Comparison of ENCODE assay signal across 19 mouse cellular contexts in genomic region chr12:82364186-82364585, GRCm38 (mm10).
"Had no signal": no experiment of that assay in that cellular context is flagged by ENCODE, and none has a peak within 500 bp of the region (broad histone marks: within the 10 kb centered on the region; RNA-seq: fewer than 3 reads in every experiment).

No protein-coding gene starts in this region.

- ATAC-seq: midbrain, embryonic 16.5 days had no signal

- H3K9me3 ChIP-seq: midbrain, embryonic 10.5 days; neural tube, embryonic 13.5 days; neural tube, embryonic 15.5 days had no signal

- H3K4me3 ChIP-seq: midbrain, embryonic 10.5 days; myocyte; neural tube, embryonic 13.5 days; neural tube, embryonic 15.5 days had no signal

- H3K4me2 ChIP-seq: lung, embryonic 14.5 days; neural tube, embryonic 13.5 days; neural tube, embryonic 15.5 days had no signal

- DNase-seq: lung, adult 18-20 months; lung, embryonic 14.5 days; lung, postnatal 10 days; lung, postnatal 4 days; midbrain, embryonic 14.5 days; retina, postnatal 1 day; right cerebral cortex, adult 18-20 months; right cerebral cortex, postnatal 25 days; right cerebral cortex, postnatal 4 days; spleen, adult 18-20 months; thymus, adult 18-20 months; thymus, postnatal 14 days; thymus, postnatal 36 days had no signal

- H3K27me3 ChIP-seq: neural tube, embryonic 13.5 days; neural tube, embryonic 15.5 days had no signal

- H3K36me3 ChIP-seq: neural tube, embryonic 13.5 days; neural tube, embryonic 15.5 days had no signal

- H3K27ac ChIP-seq: liver, embryonic 14.5 days; midbrain, embryonic 10.5 days; neural tube, embryonic 13.5 days; neural tube, embryonic 15.5 days had no signal

- H3K9ac ChIP-seq: liver, embryonic 14.5 days; lung, embryonic 14.5 days; neural tube, embryonic 13.5 days; neural tube, embryonic 15.5 days had no signal
